ENCODE assay signal across 8 mouse cellular contexts in the genomic region with DNA sequence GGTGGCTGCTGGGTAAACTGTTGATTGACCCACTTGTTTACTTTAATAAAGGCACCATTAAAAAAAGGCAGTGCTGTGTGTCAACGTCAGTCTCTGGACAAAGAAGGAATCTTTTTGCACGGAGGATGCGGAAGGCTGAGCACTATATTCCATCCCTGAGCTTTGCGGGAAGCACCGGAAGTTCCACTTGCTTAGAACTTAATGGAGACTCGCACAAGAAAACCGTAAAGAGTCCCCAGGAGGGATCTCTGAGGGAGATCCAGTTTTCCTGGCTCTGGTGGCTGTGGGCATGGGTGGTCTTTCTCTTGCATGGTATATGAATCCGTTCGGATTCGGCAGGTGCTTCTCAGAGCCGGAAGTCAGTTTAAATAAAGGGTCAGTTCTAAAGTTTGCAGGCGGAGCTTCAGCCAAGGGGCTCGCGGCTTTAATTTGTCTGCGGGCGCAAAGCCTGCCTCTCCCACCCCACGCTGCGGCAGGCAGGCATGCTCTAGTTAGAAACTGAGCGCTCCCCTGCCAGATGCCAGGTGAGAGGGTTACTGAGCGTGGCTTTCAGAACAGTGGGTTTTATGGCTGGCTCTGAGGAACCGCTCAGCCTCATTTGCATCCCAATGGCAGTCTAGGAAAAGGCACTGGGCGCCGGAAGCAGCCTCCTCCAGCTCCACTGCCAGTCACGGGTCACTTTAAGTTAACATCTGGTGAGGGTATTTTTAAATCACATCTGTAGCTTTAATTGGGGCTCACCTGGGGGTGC.
DNase-seq lines count a peak whose midpoint lies in the region; ATAC-seq and TF ChIP-seq lines count a peak whose summit lies in the region.

No protein-coding gene starts in this region.

- TF ChIP-seq CTCF in forebrain, postnatal 0 days (IDR thresholded peaks at IDR 0.05; ENCODE audit: low read depth): no peak
- no peak for TF ChIP-seq CTCF in olfactory bulb, adult 2 months (IDR thresholded peaks at IDR 0.05; ENCODE audit: insufficient read depth, low read depth, low read length)

- peak overlapping the region; percentile 28; the same call in 1 of the 2 replicates for H3K9ac ChIP-seq in forebrain, postnatal 0 days

- no peak for TF ChIP-seq POLR2A in olfactory bulb, adult 2 months (IDR thresholded peaks at IDR 0.05; ENCODE audit: insufficient read depth, low read depth, low read length)

- WGBS in forebrain, postnatal 0 days: 1% methylated on average over 24 of the region's 24 CpGs
- WGBS in limb, embryonic 10.5 days: under 1% methylated on average over 24 of the region's 24 CpGs
- WGBS in olfactory bulb, adult 2 months: 36% methylated on average over 24 of the region's 24 CpGs

- H3K27ac ChIP-seq in forebrain, postnatal 0 days (ENCODE audit: low read depth, low read length): no peak overlapping the region
- peak overlapping the region; percentile 65; the same call in 1 of the 2 replicates for H3K27ac ChIP-seq in limb, embryonic 10.5 days
- H3K27ac ChIP-seq in olfactory bulb, adult 2 months (ENCODE audit: insufficient read depth, low read depth, low read length): no peak overlapping the region

- ATAC-seq in forebrain, postnatal 0 days: no peak; the same call in 1 of the 2 replicates

- H3K36me3 ChIP-seq in forebrain, postnatal 0 days (ENCODE audit: insufficient read depth): no peaks in the 10 kb centered on the region
- no peaks in the 10 kb centered on the region for H3K36me3 ChIP-seq in limb, embryonic 10.5 days

- peaks cover 13% of the 10 kb centered on the region for H3K4me1 ChIP-seq in forebrain, postnatal 0 days (ENCODE audit: insufficient read depth)
- peaks cover 50% of the 10 kb centered on the region for H3K4me1 ChIP-seq in limb, embryonic 10.5 days
- H3K4me1 ChIP-seq in olfactory bulb, adult 2 months (ENCODE audit: control insufficient read depth, insufficient read depth, low read length): peaks cover 32% of the 10 kb centered on the region

- peak overlapping the region; percentile 29 for H3K4me3 ChIP-seq in forebrain, postnatal 0 days (ENCODE audit: low read depth, low read length)
- peak overlapping the region; percentile 53 for H3K4me3 ChIP-seq in limb, embryonic 10.5 days
- 0 out of 2 replicates have a peak overlapping the region, but pooled peaks have one; percentile 1 for H3K4me3 ChIP-seq in olfactory bulb, adult 2 months (ENCODE audit: insufficient read depth, low read depth, low read length)

- H3K4me2 ChIP-seq in forebrain, postnatal 0 days (ENCODE audit: low read depth): peak overlapping the region; percentile 61

- peak; percentile 4 to 20 for DNase-seq in right cerebral cortex, adult 2 months (ENCODE audit: low spot score in 2 of 2)
- no peak for DNase-seq in right cerebral cortex, postnatal 4 days
- peak; percentile 22 for DNase-seq in forebrain, postnatal 0 days
- peak; percentile 59 for DNase-seq in limb, embryonic 10.5 days (ENCODE audit: low spot score)
- no peak for DNase-seq in frontal cortex, postnatal 36 days (ENCODE audit: low spot score in 2 of 2)
- DNase-seq in thymus, postnatal 10 days (ENCODE audit: low spot score in 2 of 2): no peak
- no peak for DNase-seq in urinary bladder, adult 2 months (ENCODE audit: low spot score)

- 0 out of 2 replicates have a peak, but pooled peaks cover 4% of the 10 kb centered on the region for H3K27me3 ChIP-seq in forebrain, postnatal 0 days (ENCODE audit: insufficient read depth, low read length)
- H3K27me3 ChIP-seq in limb, embryonic 10.5 days (ENCODE audit: low read depth, poor library complexity, severe bottlenecking): peaks cover 44% of the 10 kb centered on the region

- no peaks in the 10 kb centered on the region for H3K9me3 ChIP-seq in forebrain, postnatal 0 days (ENCODE audit: low read length)
- H3K9me3 ChIP-seq in limb, embryonic 10.5 days (replicated peaks): no peaks in the 10 kb centered on the region

Comparison
In these comparisons a context has a peak if more than half of its experiments do, and no peak if none do; other contexts are left out.
1. DNase-seq: peak in right cerebral cortex, adult 2 months (2 of 2), forebrain, postnatal 0 days (single experiment) and limb, embryonic 10.5 days (single experiment); none in right cerebral cortex, postnatal 4 days (single experiment), frontal cortex, postnatal 36 days (0 of 2), thymus, postnatal 10 days (0 of 2) and urinary bladder, adult 2 months (single experiment).
2. H3K4me3 ChIP-seq: peak in every context shown above with its lines; median percentile 53 in limb, embryonic 10.5 days; 29 in forebrain, postnatal 0 days; 1 in olfactory bulb, adult 2 months.